Mouse (Mus musculus) Patski (cell line): ENCODE data around the gene Sprtn. TPM values are rescaled to one million over a fixed set of nuclear protein-coding genes. Genes with fewer than 3 reads are reported as not detected.
A peak's percentile ranks its signal among the peaks of the same experiment; 100 is the strongest.

ENCODE experiments used
- ATAC-seq: fragments of 100-300 bp; one replicate; pipeline ENCODE4 v1.8.0; 2021
- CTCF ChIA-PET: fragments of 350-600 bp; sonication (Branson Sonifier 250); formaldehyde crosslinking; loops from one replicate; lab custom pipeline; 2022; ENCODE audit warnings: inconsistent platforms; lab: Charles Lee
- POLR2A ChIA-PET: fragments of 350-600 bp; sonication (Branson Sonifier 250); formaldehyde crosslinking; loops from one replicate; lab custom pipeline; 2022; ENCODE audit warnings: antibody characterized with exemption, inconsistent platforms; lab: Charles Lee
- DNase-seq: peaks from one replicate; pipeline ENCODE4 v3.0.0-alpha.2; 2011; ENCODE audit warnings: low read depth, low spot score
- H3K27me3 ChIP-seq: fragments of 371-371 bp; one replicate; pipeline ENCODE4 v1.5.1; 2021
- CTCF ChIP-seq: fragments of 100-300 bp; IDR thresholded peaks from one replicate; pipeline ENCODE4 v1.5.1; 2021
- in situ Hi-C: fragments of 300-500 bp; cut with MboI; formaldehyde crosslinking; loops from 3 replicates; pipeline ENCODE4 v1.11.1; 2018; ENCODE audit warnings: low pct_unique_long_range_greater_than_20kb, mixed read lengths
- polyA plus RNA-seq: library from polyadenylated mRNA; unstranded; gene quantifications from one replicate; pipeline ENCODE4 v1.2.3, GENCODE M21; 2021

Gene Sprtn
- polyA plus RNA-seq, 1 experiment from 2014 or later, result 16.5 TPM

GRCm38 (mm10) chr8:124943801-124944200 is 46.1 kb downstream of the Sprtn start:
- in situ Hi-C loops, result no loop called here
- no peak for ATAC-seq
- H3K27me3 ChIP-seq, result no peaks in the 10 kb centered on the region
- DNase-seq, result no peak
- CTCF ChIA-PET, result no interaction called here
- no peak for TF ChIP-seq CTCF
- POLR2A ChIA-PET, result no interaction called here

- ATAC-seq (no peak), DNase-seq (no peak)
- ChIA-PET CTCF (no interaction called here), POLR2A (interaction anchor here (0.6 to 1.0 kb wide), 2 partner anchors 10 to 122 kb away, joined by 3 to 4 read pairs; no protein-coding TSS in a partner anchor)
- TF ChIP-seq CTCF, result no peak
- in situ Hi-C loops, result no loop called here
- H3K27me3 ChIP-seq, result no peaks in the 10 kb centered on the region
Observed at GRCm38 (mm10) chr8:124944406-124944805, 46.7 kb downstream of the Sprtn start.

GRCm38 (mm10) chr8:124947865-124948732 is 50.4 kb downstream of the Sprtn start:
- in situ Hi-C loops, result no loop called here
- ATAC-seq (peak; percentile 19), DNase-seq (no peak)
- no peak for TF ChIP-seq CTCF
- H3K27me3 ChIP-seq, result no peaks in the 10 kb centered on the region
- ChIA-PET POLR2A (interaction anchor here (0.6 to 1.6 kb wide), 7 partner anchors 11 to 69 kb away, joined by 3 to 6 read pairs (median 3); partner anchors contain the start of genes Exoc8, Sprtn and Tsnax), CTCF (interaction anchor here (1.3 to 1.4 kb wide), 2 partner anchors 22 to 30 kb away, joined by 3 to 4 read pairs; no protein-coding TSS in a partner anchor)

- ChIA-PET POLR2A (interaction anchor here (1.0 to 2.4 kb wide), 6 partner anchors 11 to 64 kb away, joined by 3 to 10 read pairs (median 4); partner anchors contain the start of genes Exoc8, Sprtn and Tsnax), CTCF (interaction anchor here (1.3 kb wide), 1 partner anchor 31 kb away, joined by 3 read pairs; no protein-coding TSS in a partner anchor)
- no peaks in the 10 kb centered on the region for H3K27me3 ChIP-seq
- TF ChIP-seq CTCF, result no peak
- DNase-seq (no peak), ATAC-seq (peak; percentile 17)
- in situ Hi-C loops, result no loop called here
Observed at GRCm38 (mm10) chr8:124948733-124949111, 51.0 kb downstream of the Sprtn start.

GRCm38 (mm10) chr8:124949209-124950068 is 51.8 kb downstream of the Sprtn start, which contains the start of gene Egln1:
Egln1 (minus strand) TSS chr8:124949324.
- POLR2A ChIA-PET, result interaction anchor here (0.7 to 2.4 kb wide), 7 partner anchors 11 to 63 kb away, joined by 3 to 10 read pairs (median 3); partner anchors contain the start of gene Tsnax
- CTCF ChIA-PET, result no interaction called here
- DNase-seq (no peak), ATAC-seq (peak; percentile 44)
- TF ChIP-seq CTCF, result no peak
- in situ Hi-C loops, result loop anchor here (5.0 kb wide), 2 partner anchors 52 to 63 kb away; partner anchors contain the start of genes Exoc8, Sprtn and Tsnax
- H3K27me3 ChIP-seq, result no peaks in the 10 kb centered on the region

GRCm38 (mm10) chr8:124950069-124950456 is 52.4 kb downstream of the Sprtn start:
- ChIA-PET POLR2A (interaction anchor here (0.7 to 2.4 kb wide), 6 partner anchors 10 to 62 kb away, joined by 3 to 10 read pairs (median 4); no protein-coding TSS in a partner anchor), CTCF (no interaction called here)
- DNase-seq, result no peak
- TF ChIP-seq CTCF, result no peak
- no peak for ATAC-seq
- in situ Hi-C loops, result loop anchor here (5.0 kb wide), 2 partner anchors 53 to 62 kb away; partner anchors contain the start of genes Exoc8, Sprtn and Tsnax
- no peaks in the 10 kb centered on the region for H3K27me3 ChIP-seq

GRCm38 (mm10) chr8:124950865-124951264 is 53.2 kb downstream of the Sprtn start:
- DNase-seq, result no peak
- in situ Hi-C loops, result loop anchor here (5.0 kb wide), 2 partner anchors 54 to 61 kb away; partner anchors contain the start of genes Exoc8, Sprtn and Tsnax
- CTCF ChIA-PET, result interaction anchor here (0.8 kb wide), 2 partner anchors 55 to 64 kb away, joined by 3 to 4 read pairs; no protein-coding TSS in a partner anchor

GRCm38 (mm10) chr8:124953188-124953587 is 55.5 kb downstream of the Sprtn start:
- TF ChIP-seq CTCF, result no peak
- H3K27me3 ChIP-seq, result no peaks in the 10 kb centered on the region
- ChIA-PET POLR2A (no interaction called here), CTCF (no interaction called here)
- in situ Hi-C loops, result loop anchor here (5.0 kb wide), 2 partner anchors 56 to 59 kb away; partner anchors contain the start of genes Exoc8, Sprtn and Tsnax
- ATAC-seq (no peak), DNase-seq (no peak)

More at GRCm38 (mm10) chr8:124950865-124951264, 53.2 kb downstream of the Sprtn start:
- POLR2A ChIA-PET, result interaction anchor here (0.6 to 2.4 kb wide), 5 partner anchors 9 to 80 kb away, joined by 3 to 10 read pairs (median 3); no protein-coding TSS in a partner anchor
- ATAC-seq, result no peak
- no peaks in the 10 kb centered on the region for H3K27me3 ChIP-seq
- no peak for TF ChIP-seq CTCF

GRCm38 (mm10) chr8:124954572-124955082 is 56.9 kb downstream of the Sprtn start:
- peak; percentile 73 for ATAC-seq
- POLR2A ChIA-PET, result interaction anchor here (1.1 kb wide), 1 partner anchor 45 kb away, joined by 4 read pairs; no protein-coding TSS in a partner anchor

More at GRCm38 (mm10) chr8:124954572-124955082, 56.9 kb downstream of the Sprtn start:
- CTCF ChIA-PET, result no interaction called here
- no peaks in the 10 kb centered on the region for H3K27me3 ChIP-seq
- no peak for TF ChIP-seq CTCF
- DNase-seq, result no peak
- in situ Hi-C loops, result loop anchor here (5.0 kb wide), 2 partner anchors 57 to 58 kb away; partner anchors contain the start of genes Exoc8, Sprtn and Tsnax

Other genes with a start within 250 kb of the Sprtn start
- gene 2310022B05Rik, start 234.5 kb upstream of the Sprtn start, polyA plus RNA-seq, result 84.9 TPM
- 77.7 TPM for gene Ttc13, start 175.9 kb upstream of the Sprtn start, polyA plus RNA-seq
- 18.5 TPM for gene Arv1, start 175.7 kb upstream of the Sprtn start, polyA plus RNA-seq
- 1.2 TPM for gene Fam89a, start 146.1 kb upstream of the Sprtn start, polyA plus RNA-seq
- gene Trim67, start 104.8 kb upstream of the Sprtn start, polyA plus RNA-seq, result 0.33 TPM
- 102 TPM for gene Gnpat, start 34.9 kb upstream of the Sprtn start, polyA plus RNA-seq
- 43.0 TPM for gene 2810004N23Rik, start 34.8 kb upstream of the Sprtn start, polyA plus RNA-seq
- 12.2 TPM for gene Exoc8, start 181 bp upstream of the Sprtn start, polyA plus RNA-seq
- 50.7 TPM for gene Egln1, start 51.4 kb downstream of the Sprtn start, polyA plus RNA-seq
- 87.7 TPM for gene Tsnax, start 115.1 kb downstream of the Sprtn start, polyA plus RNA-seq
- gene Disc1, start 156.3 kb downstream of the Sprtn start, polyA plus RNA-seq, result 0.06 TPM